Mouse (Mus musculus): ENCODE measurements around the gene Ptgfrn.

DNA sequence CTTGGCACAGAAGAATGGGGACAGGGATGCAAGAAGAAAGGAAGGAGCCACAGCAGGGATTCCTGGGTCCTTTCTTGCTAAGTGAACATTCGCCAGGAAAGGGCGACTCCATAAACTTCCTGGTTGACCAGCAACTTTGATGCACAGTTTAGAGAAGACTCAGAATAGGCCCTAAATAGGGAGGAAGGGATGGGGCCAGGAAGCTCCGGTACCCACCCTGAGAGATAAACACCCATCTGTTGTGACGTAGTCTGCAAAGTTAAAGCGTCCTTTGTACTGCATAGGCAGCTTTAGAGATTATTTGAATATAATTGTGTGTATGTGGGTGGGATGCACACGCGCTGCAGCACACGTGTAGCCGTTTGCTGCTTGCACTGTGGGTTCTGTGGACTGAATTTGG lies 75.6 kb downstream of the Ptgfrn start:
- no peak for TF ChIP-seq CTCF (IDR thresholded peaks at IDR 0.05; ENCODE audit: borderline replicate concordance, insufficient read depth, low read depth, low read length)
- no peak for TF ChIP-seq POLR2A (IDR thresholded peaks at IDR 0.05; ENCODE audit: borderline replicate concordance, insufficient read depth, low read length)

All from cerebellum, adult 2 months (tissue).